Mouse (Mus musculus) cerebellum, adult (tissue): Measurements from ENCODE around the gene Lsp1.

Experiments
- ATAC-seq: cut with Nextera tagmentation; 2 replicates; pipeline ENCODE4 v1.9.2; 2017; ENCODE audit warnings: mild to moderate bottlenecking, moderate library complexity, mixed read lengths; ENCODE audit not compliant: insufficient number of reproducible peaks, low FRiP score, low TSS enrichment

The Lsp1 gene

GRCm38 (mm10) chr7:142442908-142443420, 17.6 kb upstream of the Lsp1 start:
- ATAC-seq = no peak

GRCm38 (mm10) chr7:142443474-142443873, 17.1 kb upstream of the Lsp1 start:
- ATAC-seq = no peak

GRCm38 (mm10) chr7:142444171-142444570, 16.4 kb upstream of the Lsp1 start:
- no peak for ATAC-seq

- ATAC-seq = no peak
These were observed 15.3 kb upstream of the Lsp1 start for GRCm38 (mm10) chr7:142445324-142445723.

- ATAC-seq = no peak
These were observed 14.3 kb upstream of the Lsp1 start for GRCm38 (mm10) chr7:142446264-142446663.

GRCm38 (mm10) chr7:142449038-142449617, 11.5 kb upstream of the Lsp1 start:
- ATAC-seq = no peak

GRCm38 (mm10) chr7:142454706-142455105, 5.9 kb upstream of the Lsp1 start:
- ATAC-seq = no peak

GRCm38 (mm10) chr7:142455251-142455650, 5.4 kb upstream of the Lsp1 start:
- no peak for ATAC-seq

- ATAC-seq = no peak
These were observed 3.8 kb upstream of the Lsp1 start for GRCm38 (mm10) chr7:142456806-142457205.

- peak; percentile 77; the same call in 1 of the 2 replicates for ATAC-seq
These were observed 3.3 kb upstream of the Lsp1 start for GRCm38 (mm10) chr7:142457227-142457811.

- ATAC-seq = no peak
These were observed 2.6 kb upstream of the Lsp1 start for GRCm38 (mm10) chr7:142458026-142458425.

GRCm38 (mm10) chr7:142458676-142459298, 1.8 kb upstream of the Lsp1 start:
- ATAC-seq = no peak

GRCm38 (mm10) chr7:142459299-142459691, 1.3 kb upstream of the Lsp1 start:
- ATAC-seq = no peak

GRCm38 (mm10) chr7:142461446-142461845, 837 bp downstream of the Lsp1 start:
- ATAC-seq = no peak

GRCm38 (mm10) chr7:142462190-142462589, 1.6 kb downstream of the Lsp1 start:
- ATAC-seq = no peak

- ATAC-seq = no peak
These were observed 2.0 kb downstream of the Lsp1 start for GRCm38 (mm10) chr7:142462594-142463078.

GRCm38 (mm10) chr7:142470171-142470691, 9.6 kb downstream of the Lsp1 start:
- no peak for ATAC-seq

GRCm38 (mm10) chr7:142470808-142471413, 10.3 kb downstream of the Lsp1 start:
- ATAC-seq = no peak

- ATAC-seq = no peak
These were observed 10.8 kb downstream of the Lsp1 start for GRCm38 (mm10) chr7:142471414-142471861.

GRCm38 (mm10) chr7:142471884-142472570, 11.4 kb downstream of the Lsp1 start:
- no peak for ATAC-seq
